Mouse (Mus musculus): ENCODE data around the gene Pex19.

GRCm38 (mm10) chr1:172126376-172127347 is at the start of gene Pex19:
- TF ChIP-seq CTCF (IDR thresholded peaks at IDR 0.05; ENCODE audit: control insufficient read depth, insufficient read depth, low read length) (no peak), POLR2A (IDR thresholded peaks at IDR 0.05; ENCODE audit: borderline replicate concordance, control insufficient read depth, low read depth, low read length) (0 out of 2 replicates have a peak, but pooled peaks have one; percentile 21)

Data from bone marrow, adult 2 months (tissue).